26 mouse cellular contexts compared by ENCODE assay signal in the genomic region with DNA sequence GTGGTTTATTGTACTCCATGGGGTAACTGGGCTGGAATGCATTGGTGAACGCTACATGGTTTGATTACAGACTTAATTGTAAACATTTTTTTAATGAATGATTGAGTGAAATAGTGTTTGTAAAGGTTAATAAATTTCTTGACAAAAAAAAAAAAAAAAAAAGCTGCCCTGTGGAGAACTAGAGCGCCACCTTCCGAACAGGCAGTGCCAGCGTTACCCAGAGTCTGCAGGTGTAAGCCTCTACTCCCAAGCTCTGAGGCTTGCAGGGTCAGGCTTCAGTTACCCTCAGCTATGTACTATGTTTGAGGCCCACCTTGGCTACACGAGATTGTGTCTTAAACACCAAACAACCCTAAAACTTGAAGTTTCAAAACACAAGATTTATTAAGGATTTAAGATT. TPM values are rescaled to one million over a fixed set of nuclear protein-coding genes. Genes with fewer than 3 reads are reported as not detected.
A peak's percentile ranks its signal among the peaks of the same experiment; 100 is the strongest.
DNase-seq lines count a peak whose midpoint lies in the region; ATAC-seq and TF ChIP-seq lines count a peak whose summit lies in the region.
"Had no signal": no experiment of that assay in that cellular context is flagged by ENCODE, and none has a peak within 500 bp of the region (broad histone marks: within the 10 kb centered on the region; RNA-seq: fewer than 3 reads in every experiment).

No protein-coding gene starts in this region.

- no peaks in the 10 kb centered on the region for H3K9me3 ChIP-seq in kidney, postnatal 0 days (replicated peaks; ENCODE audit: low read length)
- H3K9me3 ChIP-seq: embryonic facial prominence, embryonic 13.5 days; forebrain, embryonic 15.5 days; heart, embryonic 12.5 days; hindbrain, embryonic 13.5 days; limb, embryonic 15.5 days; megakaryocyte, embryonic 14.5 days; neural tube, embryonic 13.5 days had no signal

- no peak overlapping the region for H3K4me3 ChIP-seq in kidney, postnatal 0 days (replicated peaks; ENCODE audit: low read depth, low read length)
- H3K4me3 ChIP-seq: embryonic facial prominence, embryonic 13.5 days; forebrain, embryonic 15.5 days; heart, embryonic 12.5 days; hindbrain, embryonic 13.5 days; limb, embryonic 15.5 days; megakaryocyte, embryonic 14.5 days; neural tube, embryonic 13.5 days had no signal

- 59% methylated on average over 5 of the region's 5 CpGs for WGBS in kidney, postnatal 0 days

- H3K27me3 ChIP-seq in kidney, postnatal 0 days (ENCODE audit: insufficient read depth, low read length) = no peaks in the 10 kb centered on the region
- H3K27me3 ChIP-seq: embryonic facial prominence, embryonic 13.5 days; forebrain, embryonic 15.5 days; heart, embryonic 12.5 days; hindbrain, embryonic 13.5 days; limb, embryonic 15.5 days; megakaryocyte, embryonic 14.5 days; neural tube, embryonic 13.5 days had no signal

- DNase-seq in kidney, postnatal 0 days (ENCODE audit: low spot score) = no peak
- no peak for DNase-seq in kidney, adult 18-20 months
- peak; percentile 10 for DNase-seq in thymus, postnatal 0 days (ENCODE audit: low spot score)
- no peak for DNase-seq in thymus, postnatal 10 days (ENCODE audit: low spot score in 2 of 2)
- peak; percentile 42 for DNase-seq in R1 (ENCODE audit: low read depth, low spot score)
- no peak for DNase-seq in right cerebral cortex, postnatal 25 days
- DNase-seq in adrenal gland, adult (ENCODE audit: inconsistent age in 2 of 2, low spot score in 1 of 2) = no peak
- DNase-seq: adrenal gland, postnatal 14 days; cerebellum, adult 11 months; cerebellum, postnatal 14 days; kidney, postnatal 14 days; midbrain, embryonic 14.5 days; spleen, adult 18-20 months; thymus, adult 18-20 months had no signal

- TF ChIP-seq CTCF in kidney, postnatal 0 days (IDR thresholded peaks at IDR 0.05; ENCODE audit: low read depth) = peak; percentile 33; the same call in 1 of the 2 replicates

- H3K36me3 ChIP-seq in kidney, postnatal 0 days (ENCODE audit: insufficient read depth, low read length) = peaks cover 53% of the 10 kb centered on the region

- no peak overlapping the region for H3K27ac ChIP-seq in kidney, postnatal 0 days
- H3K27ac ChIP-seq: embryonic facial prominence, embryonic 13.5 days; forebrain, embryonic 15.5 days; hindbrain, embryonic 13.5 days; limb, embryonic 15.5 days; neural tube, embryonic 13.5 days had no signal

- ATAC-seq in kidney, postnatal 0 days (replicated peaks; ENCODE audit: low FRiP score, low read depth) = no peak
- ATAC-seq: activated CD4-positive, CD25-positive, alpha-beta regulatory T cell, adult 4 months; forebrain, embryonic 15.5 days; intestine, embryonic 16.5 days had no signal

- H3K4me1 ChIP-seq in kidney, postnatal 0 days (replicated peaks; ENCODE audit: insufficient read depth, low read length) = no peaks in the 10 kb centered on the region
- H3K4me1 ChIP-seq: embryonic facial prominence, embryonic 13.5 days; forebrain, embryonic 15.5 days; hindbrain, embryonic 13.5 days; limb, embryonic 15.5 days; neural tube, embryonic 13.5 days had no signal

- H3K4me2 ChIP-seq in kidney, postnatal 0 days (ENCODE audit: low read length) = no peak overlapping the region
- H3K4me2 ChIP-seq: embryonic facial prominence, embryonic 13.5 days; forebrain, embryonic 15.5 days; heart, embryonic 12.5 days; hindbrain, embryonic 13.5 days; limb, embryonic 15.5 days; neural tube, embryonic 13.5 days had no signal

- no peak overlapping the region for H3K9ac ChIP-seq in kidney, postnatal 0 days (ENCODE audit: low read depth, low read length)
- H3K9ac ChIP-seq: embryonic facial prominence, embryonic 13.5 days; forebrain, embryonic 15.5 days; heart, embryonic 12.5 days; hindbrain, embryonic 13.5 days; limb, embryonic 15.5 days; neural tube, embryonic 13.5 days had no signal

RNA-seq across cellular contexts. Expression of a gene that starts 41.0 kb away (rescaled TPM):
- 22.9 and 23.0 TPM in 2 replicates for polyA plus RNA-seq in kidney, postnatal 0 days (2015; fragmentation: Nextera tagmentation; extraction: Ambion mirVana)
- 3.9 and 4.5 TPM in 2 replicates for polyA plus RNA-seq in thymus, postnatal 0 days (2015; fragmentation: Nextera tagmentation; extraction: Ambion mirVana)

RNA-seq across cellular contexts. Expression of a gene that starts 49.6 kb away (rescaled TPM):
- polyA plus RNA-seq in kidney, postnatal 0 days (2015; fragmentation: Nextera tagmentation; extraction: Ambion mirVana) = 87.2 and 91.9 TPM in 2 replicates
- polyA plus RNA-seq in thymus, postnatal 0 days (2015; fragmentation: Nextera tagmentation; extraction: Ambion mirVana) = 65.9 and 78.4 TPM in 2 replicates

RNA-seq across cellular contexts. Expression of a gene that starts 49.6 kb away (rescaled TPM):
- 10.1 and 13.9 TPM in 2 replicates for polyA plus RNA-seq in kidney, postnatal 0 days (2015; fragmentation: Nextera tagmentation; extraction: Ambion mirVana)
- polyA plus RNA-seq in thymus, postnatal 0 days (2015; fragmentation: Nextera tagmentation; extraction: Ambion mirVana) = 14.9 and 16.3 TPM in 2 replicates

RNA-seq across cellular contexts. Expression of a gene that starts 59.3 kb away (rescaled TPM):
- polyA plus RNA-seq in kidney, postnatal 0 days (2015; fragmentation: Nextera tagmentation; extraction: Ambion mirVana) = not detected in 2 replicates
- not detected in 2 replicates for polyA plus RNA-seq in thymus, postnatal 0 days (2015; fragmentation: Nextera tagmentation; extraction: Ambion mirVana)
- polyA plus RNA-seq: brain, embryonic 14.5 days; embryonic facial prominence, embryonic 13.5 days; forebrain, embryonic 15.5 days; heart, embryonic 12.5 days; hindbrain, embryonic 13.5 days; intestine, embryonic 16.5 days; limb, embryonic 15.5 days; lung, embryonic 16.5 days; midbrain, embryonic 14.5 days; neural tube, embryonic 13.5 days; stomach, embryonic 14.5 days had no signal

Comparison
In these comparisons a context has a peak if more than half of its experiments do, and no peak if none do; other contexts are left out.
1. DNase-seq: peak in thymus, postnatal 0 days (single experiment) and R1 (single experiment); none in kidney, postnatal 0 days (single experiment), kidney, adult 18-20 months (single experiment), thymus, postnatal 10 days (0 of 2), right cerebral cortex, postnatal 25 days (single experiment) and adrenal gland, adult (0 of 2).